Mouse (Mus musculus): ENCODE results near the gene Bcl7a. TPM values are rescaled to one million over a fixed set of nuclear protein-coding genes. Genes with fewer than 3 reads are reported as not detected.
A peak's percentile ranks its signal among the peaks of the same experiment; 100 is the strongest.

Bcl7a gene
- total RNA-seq, 2 experiments from 2014 or later, result 9.4 to 10.5 TPM

DNA sequence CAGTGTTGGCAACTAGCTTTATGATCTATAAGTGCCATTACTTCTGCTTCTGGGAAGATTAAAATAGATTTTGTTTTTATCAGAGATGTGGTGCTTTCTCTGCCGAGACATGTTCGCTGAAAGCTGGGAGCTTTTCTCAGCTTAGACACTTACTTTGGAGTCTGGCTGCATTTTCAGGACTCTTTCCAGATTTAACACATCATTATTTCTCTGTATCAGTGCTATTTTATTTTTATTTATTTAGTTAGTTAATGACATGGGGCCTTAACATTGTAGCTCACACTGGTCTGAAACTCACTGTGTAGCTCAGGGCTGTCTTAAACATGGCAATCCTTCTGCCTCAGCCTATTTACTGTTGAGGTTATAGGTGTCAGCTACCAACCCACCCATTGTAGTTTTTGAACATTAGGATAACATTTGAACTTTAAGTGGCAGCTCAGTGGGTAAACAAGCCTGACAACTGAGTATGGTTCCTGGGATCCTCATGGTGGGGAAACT lies 70.3 kb downstream of the Bcl7a start:
- no peak for DNase-seq (ENCODE audit: low spot score)

DNA sequence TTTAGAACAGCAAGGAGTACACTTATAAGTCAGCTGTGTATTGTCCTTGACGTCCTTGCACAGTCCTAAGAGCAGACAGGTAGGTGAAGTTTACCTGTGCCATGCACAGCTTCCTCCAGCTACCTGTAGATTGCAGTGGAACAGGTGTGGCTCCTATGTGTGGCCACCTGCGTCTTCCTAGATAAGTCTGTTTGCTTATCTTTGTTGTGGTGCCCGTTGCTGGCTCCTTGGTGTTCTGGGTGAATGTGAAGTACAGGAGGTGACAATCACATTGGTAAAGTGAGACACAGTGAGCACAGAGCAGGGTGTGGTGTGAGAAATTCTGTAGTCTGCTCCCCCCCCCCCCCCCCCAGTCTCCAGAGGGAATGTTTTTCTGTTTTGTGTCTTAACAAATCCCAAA lies 72.5 kb downstream of the Bcl7a start:
- DNase-seq (ENCODE audit: low spot score), result no peak

DNA sequence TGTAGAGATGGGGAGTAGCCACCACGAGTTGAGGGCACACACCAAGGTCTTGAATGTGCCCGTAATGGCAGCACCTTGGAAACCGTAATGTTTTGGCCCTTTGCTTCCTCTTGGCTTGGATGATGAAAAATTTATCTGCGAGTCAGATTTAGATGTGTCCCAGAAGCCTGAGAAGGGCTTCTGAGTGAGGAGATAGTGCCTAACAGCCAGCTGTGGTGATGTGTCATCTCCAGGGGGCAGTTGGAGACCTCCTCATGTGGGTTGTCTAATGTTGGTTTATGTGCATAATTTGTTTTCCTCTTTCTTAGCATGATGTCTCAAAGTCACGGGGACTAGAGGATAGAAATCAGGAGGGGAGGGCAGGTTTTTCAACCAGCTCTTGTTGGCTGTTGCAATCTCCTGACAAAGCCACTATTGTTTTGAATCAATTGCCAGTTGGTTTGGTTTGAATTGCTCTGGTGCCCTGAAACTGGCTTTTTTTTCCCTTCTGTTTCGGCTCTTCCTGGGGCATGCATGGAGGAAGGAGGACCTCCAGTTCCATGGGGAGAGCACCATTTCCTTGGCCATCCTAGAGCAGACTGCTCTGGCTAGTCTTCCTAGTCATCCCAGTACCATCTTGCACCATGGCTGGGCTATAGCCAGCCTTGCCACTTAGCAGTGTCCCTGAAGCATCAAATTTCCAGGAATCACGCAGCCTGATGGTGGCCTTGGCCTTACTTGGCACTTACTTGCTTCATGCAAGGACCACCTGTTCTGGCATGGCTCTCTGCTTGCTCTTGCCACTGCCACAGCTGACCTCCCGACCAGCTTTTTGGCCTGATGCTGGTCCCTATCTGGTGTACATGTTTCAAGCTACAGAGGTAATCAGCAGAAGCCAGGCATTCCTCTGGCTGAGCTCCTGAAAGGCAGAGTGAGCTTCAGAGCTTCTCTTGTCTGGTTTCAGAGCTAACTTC lies 73.2 kb downstream of the Bcl7a start:
- peak; percentile 83 for DNase-seq (ENCODE audit: low spot score)

DNA sequence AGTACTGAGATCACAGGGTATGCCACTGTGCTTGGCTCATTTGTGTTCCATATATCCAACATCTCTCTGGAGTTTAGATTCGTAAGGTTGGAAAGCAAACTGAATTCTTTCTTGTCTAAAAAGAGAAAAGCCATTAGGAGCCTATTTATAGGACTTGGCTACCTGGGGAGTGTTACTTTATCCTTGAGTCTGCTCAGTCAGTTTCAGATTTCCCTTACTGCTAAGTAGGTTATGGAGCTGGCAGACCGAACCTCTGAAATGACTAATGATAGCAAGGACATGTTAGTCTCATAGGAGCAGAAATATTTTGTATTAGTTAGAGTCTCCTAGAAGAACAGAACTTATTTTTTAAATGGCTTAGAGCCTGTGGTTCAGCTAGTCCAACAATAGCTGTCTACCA lies 80.3 kb downstream of the Bcl7a start:
- DNase-seq (ENCODE audit: low spot score), result peak; percentile 78

Other genes with a start within 250 kb of the Bcl7a start
- under 1 TPM; 0.09 to 0.24 TPM for gene Rhof, start 211.1 kb upstream of the Bcl7a start, total RNA-seq (2021)
- gene Setd1b, start 201.6 kb upstream of the Bcl7a start, total RNA-seq (2021), result 1 to 10 TPM; 9.0 to 9.8 TPM
- gene Psmd9, start 174.4 kb upstream of the Bcl7a start, total RNA-seq (2021), result 10 to 100 TPM; 12.0 to 15.0 TPM
- under 1 TPM; 0.21 to 0.69 TPM for gene Hpd, start 161.1 kb upstream of the Bcl7a start, total RNA-seq (2021)
- gene Wdr66, start 91.7 kb upstream of the Bcl7a start, total RNA-seq (2021), result 1 to 10 TPM in 1 of 2 experiments, under 1 TPM in 1; 0.76 to 1.2 TPM
- gene Mlxip, start 51.0 kb downstream of the Bcl7a start, total RNA-seq (2021), result 10 to 100 TPM; 59.3 to 63.2 TPM
- not detected for gene Lrrc43, start 145.5 kb downstream of the Bcl7a start, total RNA-seq (2021)
- not detected for gene Il31, start 145.7 kb downstream of the Bcl7a start, total RNA-seq (2021)
- gene B3gnt4, start 166.6 kb downstream of the Bcl7a start, total RNA-seq (2021), result under 1 TPM in 1 of 2 experiments, not detected in 1; 0.16 TPM
- 10 to 100 TPM; 35.7 to 45.1 TPM for gene Diablo, start 180.3 kb downstream of the Bcl7a start, total RNA-seq (2021)
- under 1 TPM in 1 of 2 experiments, not detected in 1; 0.43 TPM for gene Gm49027, start 181.7 kb downstream of the Bcl7a start, total RNA-seq (2021)
- gene Vps33a, start 229.2 kb downstream of the Bcl7a start, total RNA-seq (2021), result 10 to 100 TPM; 32.1 to 39.9 TPM